Mouse (Mus musculus) CH12.LX (cell line): Measurements from ENCODE around the gene Plxna2. TPM values are rescaled to one million over a fixed set of nuclear protein-coding genes. Genes with fewer than 3 reads are reported as not detected.

Source experiments
- DNase-seq: peaks from one replicate; pipeline ENCODE4 v3.0.0-alpha.2; 2013; ENCODE audit errors: extremely low read depth
- H3K27ac ChIP-seq: 2 replicates; pipeline ENCODE4 v1.5.1; 2012; ENCODE audit warnings: low read depth, mild to moderate bottlenecking, control low read depth, moderate library complexity; ENCODE audit not compliant: insufficient read depth
- H3K27me3 ChIP-seq: replicated peaks from 2 replicates; pipeline ENCODE3; 2012; ENCODE audit warnings: inconsistent platforms
- H3K36me3 ChIP-seq, 2 experiments: replicated peaks in 1 of 2; 2 replicates each; pipeline versions ENCODE3 to v1.6.1; 2012; ENCODE audit warnings: inconsistent platforms in 1 of 2, low read length in 1 of 2, mild to moderate bottlenecking in 1 of 2, mixed read lengths in 1 of 2, moderate library complexity in 1 of 2; ENCODE audit not compliant: control insufficient read depth in 1 of 2, insufficient read depth in 1 of 2
- H3K4me1 ChIP-seq, 2 experiments: 2 replicates each; pipeline ENCODE4 v1.6.1; 2012; ENCODE audit warnings: inconsistent platforms in 1 of 2, moderate library complexity in 1 of 2; ENCODE audit not compliant: insufficient read depth in 2 of 2, control insufficient read depth in 1 of 2
- H3K4me2 ChIP-seq: 2 replicates; pipeline ENCODE4 v1.6.1; 2012; ENCODE audit warnings: low read depth, mild to moderate bottlenecking, control low read depth; ENCODE audit not compliant: poor library complexity, insufficient read depth, severe bottlenecking
- H3K4me3 ChIP-seq, 3 experiments: fragments of 150-350 bp in 1 of 3; sonication (generic) in 1 of 3; replicated peaks in 1 of 3; 2 replicates each; pipeline versions ENCODE3 to v1.5.1; 2011 to 2012; ENCODE audit warnings: low read depth in 2 of 3, low read length in 2 of 3, mild to moderate bottlenecking in 2 of 3, moderate library complexity in 2 of 3, control low read depth in 1 of 3, improper control_type of control experiment in 1 of 3, inconsistent platforms in 1 of 3, mixed read lengths in 1 of 3; ENCODE audit not compliant: poor library complexity in 1 of 3
- H3K79me2 ChIP-seq: replicated peaks from 2 replicates; pipeline ENCODE4 v1.6.1; 2012; ENCODE audit warnings: mild to moderate bottlenecking, moderate library complexity; ENCODE audit not compliant: control insufficient read depth, poor library complexity, insufficient read depth, severe bottlenecking; ENCODE audit errors: extremely low read depth
- H3K9ac ChIP-seq: 2 replicates; pipeline ENCODE4 v1.6.1; 2012; ENCODE audit warnings: low read depth, mild to moderate bottlenecking, control low read depth, moderate library complexity; ENCODE audit not compliant: insufficient read depth
- H3K9me3 ChIP-seq: replicated peaks from 2 replicates; pipeline ENCODE3; 2012; ENCODE audit warnings: low read length, inconsistent platforms, mixed read lengths
- BHLHE40 ChIP-seq: IDR thresholded peaks from 2 replicates; pipeline ENCODE4 v1.6.1; 2011; ENCODE audit warnings: mild to moderate bottlenecking, low read depth, low read length, improper control_type of control experiment
- CHD2 ChIP-seq: IDR thresholded peaks from 2 replicates; pipeline ENCODE4 v1.6.1; 2011; ENCODE audit warnings: low read length, improper control_type of control experiment
- GABPA ChIP-seq: IDR thresholded peaks from 2 replicates; pipeline ENCODE4 v1.6.1; 2012; ENCODE audit warnings: low read depth, low read length, improper control_type of control experiment, inconsistent platforms; ENCODE audit not compliant: insufficient replicate concordance
- HCFC1 ChIP-seq: IDR thresholded peaks from 2 replicates; pipeline ENCODE4 v1.6.1; 2012; ENCODE audit warnings: low read depth, mild to moderate bottlenecking, inconsistent platforms, low read length, improper control_type of control experiment
- IRF4 ChIP-seq: IDR thresholded peaks from 2 replicates; pipeline ENCODE4 v1.6.1; 2014; ENCODE audit warnings: low read depth, mild to moderate bottlenecking, inconsistent platforms, low read length, improper control_type of control experiment
- JUND ChIP-seq: conservative IDR thresholded peaks from 2 replicates; pipeline ENCODE4 v1.6.1; 2011; ENCODE audit warnings: low read depth, low read length, improper control_type of control experiment
- MAFK ChIP-seq: IDR thresholded peaks from 2 replicates; pipeline ENCODE4 v1.6.1; 2011; ENCODE audit warnings: low read length, improper control_type of control experiment; ENCODE audit not compliant: insufficient replicate concordance
- MAZ ChIP-seq: IDR thresholded peaks from 2 replicates; pipeline ENCODE4 v1.6.1; 2012; ENCODE audit warnings: low read depth, mild to moderate bottlenecking, inconsistent platforms, low read length, improper control_type of control experiment, moderate library complexity
- MXI1 ChIP-seq: IDR thresholded peaks from 2 replicates; pipeline ENCODE4 v1.6.1; 2011; ENCODE audit warnings: mild to moderate bottlenecking, low read depth, low read length, improper control_type of control experiment
- NELFE ChIP-seq: IDR thresholded peaks from 2 replicates; pipeline ENCODE4 v1.6.1; 2011; ENCODE audit warnings: low read depth, low read length, improper control_type of control experiment
- NRF1 ChIP-seq: IDR thresholded peaks from 2 replicates; pipeline ENCODE4 v1.6.1; 2014; ENCODE audit warnings: low read depth, mild to moderate bottlenecking, inconsistent platforms, low read length, improper control_type of control experiment, moderate library complexity
- POLR2A ChIP-seq: IDR thresholded peaks from 2 replicates; pipeline ENCODE4 v1.6.1; 2011; ENCODE audit warnings: low read depth, mild to moderate bottlenecking, improper control_type of control experiment, low read length
- SIN3A ChIP-seq: IDR thresholded peaks from 2 replicates; pipeline ENCODE4 v1.6.1; 2012; ENCODE audit warnings: low read length, improper control_type of control experiment, inconsistent platforms
- SMC3 ChIP-seq: IDR thresholded peaks from 2 replicates; pipeline ENCODE4 v1.6.1; 2011; ENCODE audit warnings: low read depth, low read length, improper control_type of control experiment
- USF1 ChIP-seq: IDR thresholded peaks from 2 replicates; pipeline ENCODE4 v1.6.1; 2014; ENCODE audit warnings: low read depth, mild to moderate bottlenecking, inconsistent platforms, low read length, improper control_type of control experiment
- dilution Hi-C: fragments of 300-500 bp; cut with MboI; formaldehyde crosslinking; loops from 2 replicates; pipeline ENCODE4 v1.14.3; 2020; ENCODE audit warnings: low sequenced_read_pairs; ENCODE audit not compliant: extremely low pct_unique_long_range_greater_than_20kb, extremely low pct_ligation_motif_present
- in situ Hi-C: fragments of 300-500 bp; cut with MboI; formaldehyde crosslinking; loops from 3 replicates; pipeline ENCODE4 v1.14.3; 2019; ENCODE audit warnings: low sequenced_read_pairs, low pct_ligation_motif_present, low pct_unique_long_range_greater_than_20kb, mixed read lengths
- polyA plus RNA-seq: library from polyadenylated mRNA; unstranded; fragments of >175 nt; gene quantifications from 2 replicates; pipeline ENCODE4 v1.2.1, GENCODE M21; 2012; ENCODE audit warnings: low read depth; ENCODE audit not compliant: insufficient read length
- total RNA-seq, 2 experiments: library from RNA; depleted of rRNA; stranded (reverse); fragments of 300-350 nt in 1 of 2; fragments of >200 nt in 1 of 2; gene quantifications; 2 replicates each; pipeline ENCODE4 v1.2.3; 2012 to 2014

Gene Plxna2
- total and polyA plus RNA-seq, 3 experiments: 0.04 to 0.05 (median 0.04) TPM

DNA sequence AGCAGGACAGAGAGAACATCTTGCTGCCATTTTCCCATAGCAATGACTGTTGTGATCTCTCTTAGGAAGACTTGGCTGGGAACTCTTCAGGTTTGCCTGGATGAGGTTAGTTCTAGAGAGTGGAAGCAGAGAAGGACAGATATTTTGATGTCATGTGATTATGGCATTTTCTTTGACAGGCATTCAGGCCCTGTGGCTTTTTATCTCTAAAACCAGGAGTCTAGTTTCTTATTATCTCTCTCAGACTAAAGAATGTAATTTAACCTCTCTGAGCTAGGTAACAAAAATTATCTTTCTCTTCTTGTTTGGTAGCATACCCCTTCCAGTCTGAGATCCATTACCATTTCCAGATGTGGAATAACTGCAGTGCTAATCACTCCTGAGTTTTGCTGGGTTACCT is 55.2 kb downstream of the Plxna2 start:
- dilution Hi-C loops: no loop called here

GRCm38 (mm10) chr1:194675106-194675890 is 57.3 kb downstream of the Plxna2 start:
- DNase-seq: no peak
- Histone ChIP-seq H3K36me3 (no peaks in the 10 kb centered on the region), H3K4me1 (peaks cover 0 to 30% of the 10 kb centered on the region in 2 experiments; a peak in 2 of 4 replicates), H3K4me2 (no peak overlapping the region), H3K4me3 (no peak overlapping the region), H3K79me2 (no peaks in the 10 kb centered on the region), H3K27ac (no peak overlapping the region), H3K27me3 (no peaks in the 10 kb centered on the region), H3K9me3 (no peaks in the 10 kb centered on the region), H3K9ac (no peak overlapping the region)
- in situ Hi-C loops: no loop called here
- dilution Hi-C loops: no loop called here
- no peak for TF ChIP-seq POLR2A
- no peak for TF ChIP-seq HCFC1
- TF ChIP-seq CHD2: no peak
- no peak for TF ChIP-seq IRF4
- TF ChIP-seq NELFE: no peak
- no peak for TF ChIP-seq MAFK
- no peak for TF ChIP-seq BHLHE40
- no peak for TF ChIP-seq MXI1
- no peak for TF ChIP-seq USF1
- TF ChIP-seq MAZ: no peak
- TF ChIP-seq SIN3A: no peak

More for the DNA sequence above, 55.2 kb downstream of the Plxna2 start:
- H3K4me2 ChIP-seq: no peak overlapping the region
- no peaks in the 10 kb centered on the region for H3K79me2 ChIP-seq
- H3K9me3 ChIP-seq: no peaks in the 10 kb centered on the region
- H3K27me3 ChIP-seq: no peaks in the 10 kb centered on the region
- no peak for DNase-seq
- TF ChIP-seq NRF1: no peak
- H3K27ac ChIP-seq: no peak overlapping the region
- peaks cover 0 to 17% of the 10 kb centered on the region in 2 experiments; a peak in 2 of 4 replicates for H3K4me1 ChIP-seq
- no peaks in the 10 kb centered on the region for H3K36me3 ChIP-seq
- no peak overlapping the region for H3K9ac ChIP-seq
- in situ Hi-C loops: no loop called here
- no peak overlapping the region for H3K4me3 ChIP-seq

DNA sequence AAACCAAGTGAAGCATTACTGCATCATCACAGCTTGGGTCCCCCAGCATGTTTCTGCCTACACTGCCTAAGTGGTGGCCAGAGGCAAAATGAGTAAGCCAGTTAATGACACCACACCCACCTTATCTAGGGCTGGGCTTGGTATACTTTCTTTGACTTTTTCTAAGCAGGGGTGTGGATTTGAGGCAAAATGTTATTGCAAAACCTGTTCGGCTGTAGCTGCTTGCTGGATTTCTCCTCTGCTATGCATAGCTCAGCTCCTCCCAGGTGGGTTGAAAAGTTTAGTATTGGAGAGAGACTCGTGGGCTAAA is 57.8 kb downstream of the Plxna2 start:
- H3K9me3 ChIP-seq: no peaks in the 10 kb centered on the region
- no peak overlapping the region for H3K4me2 ChIP-seq
- H3K27ac ChIP-seq: no peak overlapping the region
- H3K9ac ChIP-seq: no peak overlapping the region
- no peaks in the 10 kb centered on the region for H3K36me3 ChIP-seq
- H3K4me3 ChIP-seq: no peak overlapping the region
- H3K27me3 ChIP-seq: no peaks in the 10 kb centered on the region
- no peak for TF ChIP-seq HCFC1
- no peak for TF ChIP-seq SMC3
- no peak for TF ChIP-seq JUND
- TF ChIP-seq GABPA: no peak
- DNase-seq: no peak
- H3K4me1 ChIP-seq: peaks cover 0 to 30% of the 10 kb centered on the region in 2 experiments; a peak in 2 of 4 replicates
- in situ Hi-C loops (no loop called here), dilution Hi-C loops (no loop called here)
- no peaks in the 10 kb centered on the region for H3K79me2 ChIP-seq
